Mouse (Mus musculus) lung, embryonic 15.5 days (tissue): ENCODE data around the gene Spock1. TPM values are rescaled to one million over a fixed set of nuclear protein-coding genes. Genes with fewer than 3 reads are reported as not detected.
"Not testable (repeated sequence)": the region's sequence is repeated elsewhere in the genome, so short reads cannot be mapped to it uniquely, and the experiment has no call there.

Source experiments
- ATAC-seq: fragments of 200-750 bp; cut with Nextera tagmentation; 2 replicates; pipeline ENCODE4 v1.8.0; 2017; ENCODE audit warnings: moderate number of reproducible peaks, borderline replicate concordance; ENCODE audit not compliant: low FRiP score, low TSS enrichment; ENCODE audit errors: extremely low read depth
- H3K27ac ChIP-seq: fragments of 300-500 bp; sonication (generic); 2 replicates; pipeline ENCODE4 v1.5.1; 2015; ENCODE audit warnings: moderate library complexity, mild to moderate bottlenecking, inconsistent platforms
- H3K27me3 ChIP-seq: fragments of 300-500 bp; sonication (generic); 2 replicates; pipeline ENCODE4 v1.6.1; 2015; ENCODE audit warnings: inconsistent platforms
- H3K36me3 ChIP-seq: fragments of 300-500 bp; sonication (generic); 2 replicates; pipeline ENCODE4 v1.6.1; 2015; ENCODE audit warnings: inconsistent platforms
- H3K4me1 ChIP-seq: fragments of 300-500 bp; sonication (generic); 2 replicates; pipeline ENCODE4 v1.6.1; 2015; ENCODE audit warnings: inconsistent platforms
- H3K4me2 ChIP-seq: fragments of 300-500 bp; sonication (generic); 2 replicates; pipeline ENCODE4 v1.6.1; 2015; ENCODE audit warnings: inconsistent platforms, mild to moderate bottlenecking, moderate library complexity
- H3K4me3 ChIP-seq: fragments of 300-500 bp; sonication (generic); 2 replicates; pipeline ENCODE4 v1.5.1; 2015; ENCODE audit warnings: mild to moderate bottlenecking, inconsistent platforms
- H3K9ac ChIP-seq: fragments of 300-500 bp; sonication (generic); 2 replicates; pipeline ENCODE4 v1.6.1; 2015; ENCODE audit warnings: inconsistent platforms
- H3K9me3 ChIP-seq: fragments of 300-500 bp; sonication (generic); 2 replicates; pipeline ENCODE4 v1.6.1; 2016; ENCODE audit warnings: inconsistent platforms
- WGBS: fragments of 180-500 bp; shearing (Covaris S2); methylation state at CpG from one replicate; pipeline ENCODE4 v1.1.7; 2015; 5-methylcytosine and 5-hydroxymethylcytosine counted together
- polyA plus RNA-seq: library from polyadenylated mRNA; unstranded; fragments of >200 nt; fragmentation: Nextera tagmentation; extraction: Ambion mirVana; gene quantifications from 2 replicates; pipeline ENCODE4 v1.2.1, GENCODE M21; 2015

The Spock1 gene
- polyA plus RNA-seq, 1 experiment from 2014 or later, result 0.32 TPM

DNA sequence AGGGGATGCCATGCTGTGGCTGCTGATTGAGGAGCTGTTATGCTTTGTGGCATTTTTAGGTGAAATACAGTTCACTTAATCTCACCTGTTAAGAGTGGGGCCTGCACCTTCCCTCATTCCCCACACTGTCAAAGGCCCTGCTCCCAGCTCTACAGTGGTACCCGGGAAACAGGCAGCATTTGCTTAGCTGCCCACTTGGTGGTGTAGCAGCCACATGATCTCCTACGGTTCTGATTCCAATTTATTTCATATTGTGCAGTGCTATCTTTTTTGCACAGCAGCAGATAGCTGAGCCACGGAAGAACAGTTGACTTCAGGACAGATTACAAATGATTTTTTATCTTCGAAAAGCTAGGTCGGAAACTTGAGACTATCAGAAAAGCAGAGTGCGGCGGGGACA is 406.6 kb downstream of the Spock1 start:
- no peak overlapping the region for H3K4me3 ChIP-seq
- no peaks in the 10 kb centered on the region for H3K36me3 ChIP-seq
- 71% methylated on average over 7 of the region's 7 CpGs for WGBS
- no peak overlapping the region for H3K9ac ChIP-seq
- H3K4me1 ChIP-seq, result no peaks in the 10 kb centered on the region
- ATAC-seq, result no peak
- no peak overlapping the region for H3K4me2 ChIP-seq
- H3K27ac ChIP-seq, result no peak overlapping the region
- no peaks in the 10 kb centered on the region for H3K9me3 ChIP-seq
- H3K27me3 ChIP-seq, result no peaks in the 10 kb centered on the region

DNA sequence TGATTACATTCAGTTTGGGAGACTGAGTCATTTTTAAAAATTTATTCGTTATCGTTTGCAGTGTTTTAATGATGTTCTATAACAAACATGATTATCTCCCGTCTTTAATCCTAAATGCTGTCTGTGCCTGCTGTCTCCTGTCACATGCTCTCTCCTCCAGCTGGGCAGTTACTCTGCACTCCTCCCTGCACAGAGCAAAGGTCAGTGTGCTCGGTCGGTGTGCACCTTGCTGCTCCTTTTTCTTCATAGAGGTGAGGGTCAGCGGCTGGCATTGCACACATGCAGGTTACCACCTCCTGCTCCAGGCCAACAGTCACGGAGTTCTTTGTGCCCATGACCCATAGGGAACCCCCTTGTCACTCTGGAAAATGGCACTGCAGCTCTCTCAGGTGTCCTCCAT is 411.4 kb downstream of the Spock1 start:
- Histone ChIP-seq H3K27ac (no peak overlapping the region), H3K4me1 (no peaks in the 10 kb centered on the region), H3K9me3 (no peaks in the 10 kb centered on the region), H3K4me3 (no peak overlapping the region), H3K9ac (no peak overlapping the region), H3K4me2 (no peak overlapping the region), H3K27me3 (no peaks in the 10 kb centered on the region), H3K36me3 (no peaks in the 10 kb centered on the region)
- ATAC-seq, result no peak
- whole genome bisulfite sequencing, result 53% methylated on average over 7 of the region's 7 CpGs

DNA sequence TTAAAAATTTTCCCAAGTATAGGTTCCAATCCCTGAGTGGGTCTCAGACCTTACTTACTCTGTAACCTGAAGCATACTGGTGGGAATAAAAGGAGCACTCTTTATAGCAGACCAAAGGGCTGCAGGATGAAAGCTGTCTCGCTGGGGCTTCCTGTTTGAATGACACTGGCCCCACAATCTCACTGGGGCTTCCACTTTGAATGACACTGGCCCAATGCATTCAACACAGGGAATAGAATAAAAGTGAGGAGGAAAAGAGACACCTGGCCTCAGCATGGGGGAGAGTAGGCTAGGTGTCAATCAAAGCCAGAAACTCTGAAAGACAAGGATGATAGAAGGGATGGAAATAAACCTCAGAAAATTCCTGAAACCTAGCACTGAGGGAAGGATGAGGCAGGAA is 413.3 kb downstream of the Spock1 start:
- Histone ChIP-seq H3K4me3 (no peak overlapping the region), H3K36me3 (no peaks in the 10 kb centered on the region), H3K27me3 (no peaks in the 10 kb centered on the region), H3K27ac (no peak overlapping the region), H3K4me1 (no peaks in the 10 kb centered on the region), H3K9ac (no peak overlapping the region), H3K9me3 (no peaks in the 10 kb centered on the region), H3K4me2 (no peak overlapping the region)
- no peak for ATAC-seq
- 45% methylated on average over 1 of the region's 1 CpGs for WGBS

DNA sequence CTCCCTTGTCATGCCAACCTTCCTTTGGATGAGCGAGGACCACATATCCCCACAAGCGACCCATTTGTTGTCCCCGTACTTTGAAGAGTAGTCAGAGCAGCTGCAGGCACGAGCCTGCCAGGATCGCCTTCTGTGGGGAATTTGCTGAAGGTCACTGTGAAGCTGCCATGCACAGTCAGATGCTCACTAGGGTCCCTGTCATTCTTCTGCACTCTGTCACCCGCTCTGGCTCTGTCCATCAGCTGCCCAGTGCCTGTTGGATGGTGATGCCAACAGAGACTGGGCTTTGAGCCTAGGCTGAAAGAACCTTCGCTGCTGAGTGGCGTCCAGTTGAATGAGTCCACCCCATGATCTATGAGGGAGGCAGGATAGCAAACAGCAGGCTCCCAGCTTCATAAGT is 419.2 kb downstream of the Spock1 start:
- WGBS, result 85% methylated on average over 8 of the region's 8 CpGs
- Histone ChIP-seq H3K4me2 (no peak overlapping the region), H3K4me1 (no peaks in the 10 kb centered on the region), H3K9me3 (no peaks in the 10 kb centered on the region), H3K36me3 (no peaks in the 10 kb centered on the region), H3K27me3 (no peaks in the 10 kb centered on the region), H3K4me3 (no peak overlapping the region), H3K27ac (no peak overlapping the region), H3K9ac (no peak overlapping the region)
- no peak for ATAC-seq

DNA sequence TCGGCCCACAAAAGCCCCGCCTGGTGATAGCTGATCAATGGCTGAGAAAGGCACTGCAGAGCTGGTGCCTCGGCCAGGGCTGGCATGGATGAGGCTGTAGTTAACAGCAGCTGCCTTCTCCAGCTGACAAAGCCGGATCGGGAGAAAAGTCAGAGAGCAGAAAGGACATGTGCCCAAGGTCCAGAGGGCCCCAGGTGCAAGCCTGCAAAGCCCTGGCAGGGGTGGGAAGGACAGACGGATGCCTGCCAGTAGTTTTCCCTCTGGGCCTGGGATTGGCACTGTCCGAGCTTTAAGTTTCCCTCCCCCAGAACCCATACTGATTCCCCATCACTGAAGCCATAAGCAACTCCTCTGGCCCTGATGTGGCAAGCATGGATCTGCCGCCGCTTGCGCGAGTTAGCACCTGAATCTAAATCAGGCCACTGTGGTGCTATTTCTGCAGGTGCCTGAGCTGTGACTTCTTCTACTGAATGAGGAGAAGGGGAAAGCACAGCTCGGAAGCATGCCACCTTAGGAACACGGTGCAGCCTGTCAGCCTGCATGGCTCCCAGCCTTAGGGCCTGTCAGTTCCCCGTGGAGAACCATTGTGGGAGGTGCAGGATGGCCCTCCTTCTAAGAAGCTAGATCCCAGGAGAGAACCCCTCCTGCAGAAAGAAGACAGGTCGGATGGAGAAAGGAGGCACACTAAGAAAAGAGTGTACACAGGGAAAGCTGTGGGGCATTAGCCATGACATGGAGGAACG is 423.5 kb downstream of the Spock1 start:
- Histone ChIP-seq H3K4me3 (no peak overlapping the region), H3K36me3 (no peaks in the 10 kb centered on the region), H3K4me1 (no peaks in the 10 kb centered on the region), H3K4me2 (no peak overlapping the region), H3K27me3 (no peaks in the 10 kb centered on the region), H3K9me3 (no peaks in the 10 kb centered on the region), H3K27ac (no peak overlapping the region), H3K9ac (no peak overlapping the region)
- WGBS, result 80% methylated on average over 16 of the region's 16 CpGs
- no peak for ATAC-seq

DNA sequence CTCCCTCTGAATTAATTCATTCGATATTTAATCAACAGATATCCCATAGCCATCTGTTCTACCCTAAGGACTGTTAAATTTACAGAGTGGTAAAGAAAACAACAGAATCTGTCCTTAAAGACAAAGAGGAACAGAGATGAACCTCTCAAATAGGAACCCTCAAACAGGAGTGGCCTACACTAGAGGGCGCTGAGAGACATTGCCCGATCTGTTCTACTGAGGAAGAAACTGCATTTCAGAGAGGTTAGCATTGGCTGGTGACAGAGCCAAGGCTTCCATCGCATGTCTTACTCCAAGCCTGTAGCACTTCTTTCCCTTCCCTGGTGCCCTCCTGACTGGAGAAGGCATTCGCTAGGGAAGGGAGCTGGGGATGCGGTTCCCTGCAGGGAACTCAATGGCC is 431.4 kb downstream of the Spock1 start:
- Histone ChIP-seq H3K27me3 (no peaks in the 10 kb centered on the region), H3K4me3 (no peak overlapping the region), H3K36me3 (no peaks in the 10 kb centered on the region), H3K4me2 (no peak overlapping the region), H3K27ac (no peak overlapping the region), H3K9me3 (no peaks in the 10 kb centered on the region), H3K4me1 (no peaks in the 10 kb centered on the region), H3K9ac (no peak overlapping the region)
- no peak for ATAC-seq
- WGBS, result 21% methylated on average over 6 of the region's 6 CpGs

DNA sequence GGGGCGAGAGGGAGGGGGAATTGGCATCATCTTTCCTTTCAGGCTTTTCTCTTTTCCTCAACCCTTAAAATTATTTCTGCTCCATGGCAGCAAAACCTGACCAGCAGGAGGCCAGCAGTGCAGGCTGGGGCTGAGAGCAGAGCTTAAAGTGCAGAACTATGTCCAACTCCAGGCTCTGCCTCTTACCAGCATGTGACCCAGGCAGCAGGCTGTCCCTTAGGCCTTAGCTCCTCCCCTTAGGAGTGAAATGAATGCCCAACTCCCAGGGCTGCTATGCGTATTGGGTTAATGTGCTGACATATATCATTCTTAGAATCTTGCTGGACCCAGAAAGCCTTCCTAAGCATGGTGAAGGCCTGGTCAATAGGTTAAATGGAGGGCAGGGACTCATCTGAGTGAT is 434.1 kb downstream of the Spock1 start:
- Histone ChIP-seq H3K4me1 (no peaks in the 10 kb centered on the region), H3K27me3 (no peaks in the 10 kb centered on the region), H3K9ac (no peak overlapping the region), H3K36me3 (no peaks in the 10 kb centered on the region), H3K9me3 (no peaks in the 10 kb centered on the region), H3K27ac (no peak overlapping the region), H3K4me2 (no peak overlapping the region), H3K4me3 (no peak overlapping the region)
- no peak for ATAC-seq
- 66% methylated on average over 2 of the region's 2 CpGs for WGBS

DNA sequence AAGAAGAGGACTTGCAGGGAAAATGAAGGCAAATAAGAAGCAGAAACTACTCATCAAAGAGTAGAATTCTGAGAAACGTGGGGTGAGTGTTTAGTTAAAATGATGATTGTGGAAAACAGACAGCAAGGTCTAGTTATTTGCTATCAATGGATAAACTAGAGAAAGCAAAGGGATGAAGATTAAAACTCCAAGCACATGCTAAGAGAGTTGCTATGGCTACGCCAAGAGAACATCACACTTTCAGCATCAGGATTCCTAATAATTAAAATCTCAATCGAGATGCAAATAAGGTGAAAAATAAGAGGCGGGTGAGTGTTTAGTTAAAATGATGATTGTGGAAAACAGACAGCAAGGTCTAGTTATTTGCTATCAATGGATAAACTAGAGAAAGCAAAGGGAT is 437.2 kb downstream of the Spock1 start:
- H3K36me3 ChIP-seq, H3K4me3 ChIP-seq, H3K4me1 ChIP-seq, H3K4me2 ChIP-seq, H3K9ac ChIP-seq, H3K27ac ChIP-seq, ATAC-seq, H3K27me3 ChIP-seq, H3K9me3 ChIP-seq: not testable (repeated sequence)
- 78% methylated on average over 4 of the region's 4 CpGs for WGBS

DNA sequence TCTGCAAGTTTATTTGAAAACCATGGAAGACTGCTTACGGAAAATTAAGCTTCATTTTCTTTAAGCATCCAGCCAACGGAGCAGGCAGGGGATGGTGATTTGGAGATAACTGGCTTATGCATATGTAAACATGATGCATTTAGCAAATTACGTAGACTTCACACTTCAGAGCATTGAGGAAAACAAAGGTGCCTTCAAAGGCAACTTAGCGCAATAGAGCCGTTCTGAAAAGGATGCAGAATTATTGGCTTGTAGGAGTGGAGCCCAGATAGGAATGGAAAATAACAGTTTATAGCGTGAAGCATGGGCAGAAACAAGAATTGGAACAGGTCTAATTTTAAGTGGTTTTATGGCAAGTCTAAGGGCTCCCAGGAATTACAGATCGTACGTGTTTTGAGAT is 448.2 kb downstream of the Spock1 start:
- WGBS, result 76% methylated on average over 8 of the region's 8 CpGs

DNA sequence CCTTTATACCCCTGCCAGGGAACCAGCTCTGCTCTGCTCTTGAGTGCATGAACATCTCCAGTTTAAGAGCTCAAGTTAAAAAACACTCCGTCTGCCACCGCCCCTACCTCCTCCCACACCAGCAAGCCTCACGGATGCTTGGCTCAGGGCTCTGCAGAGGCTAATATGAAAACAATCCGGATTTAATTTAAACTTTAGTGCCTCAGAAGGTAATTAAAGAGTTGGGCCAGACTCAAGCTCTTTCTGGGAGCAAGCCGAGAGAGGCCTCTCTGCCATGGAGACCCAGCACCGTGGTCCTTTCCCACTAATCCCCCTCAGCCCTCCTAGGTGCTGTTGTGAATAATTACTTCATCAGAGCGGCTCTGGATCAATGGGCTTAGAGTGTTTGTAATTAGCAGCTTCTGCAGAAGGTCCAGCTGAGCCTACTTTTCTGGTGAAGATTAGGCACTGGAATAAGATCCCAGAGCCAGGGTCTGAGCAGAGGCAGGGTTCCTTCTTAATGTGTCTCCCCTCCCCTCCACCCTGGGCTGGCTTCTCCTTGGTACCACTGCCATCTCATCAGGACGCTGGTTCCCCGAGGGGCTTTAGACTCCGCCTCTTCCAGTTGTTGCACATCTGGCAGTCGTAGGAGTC is 457.8 kb downstream of the Spock1 start:
- 33% methylated on average over 11 of the region's 11 CpGs for WGBS
- Histone ChIP-seq H3K9ac (no peak overlapping the region), H3K4me2 (no peak overlapping the region), H3K4me1 (no peaks in the 10 kb centered on the region), H3K4me3 (no peak overlapping the region), H3K9me3 (no peaks in the 10 kb centered on the region), H3K27me3 (no peaks in the 10 kb centered on the region), H3K27ac (no peak overlapping the region), H3K36me3 (no peaks in the 10 kb centered on the region)
- ATAC-seq, result no peak

More for the DNA sequence above, 448.2 kb downstream of the Spock1 start:
- H3K27ac ChIP-seq, result no peak overlapping the region
- no peak for ATAC-seq
- H3K9ac ChIP-seq, result no peak overlapping the region
- H3K36me3 ChIP-seq, result no peaks in the 10 kb centered on the region
- no peaks in the 10 kb centered on the region for H3K9me3 ChIP-seq
- H3K27me3 ChIP-seq, result no peaks in the 10 kb centered on the region
- H3K4me2 ChIP-seq, result no peak overlapping the region
- H3K4me1 ChIP-seq, result no peaks in the 10 kb centered on the region
- H3K4me3 ChIP-seq, result no peak overlapping the region

DNA sequence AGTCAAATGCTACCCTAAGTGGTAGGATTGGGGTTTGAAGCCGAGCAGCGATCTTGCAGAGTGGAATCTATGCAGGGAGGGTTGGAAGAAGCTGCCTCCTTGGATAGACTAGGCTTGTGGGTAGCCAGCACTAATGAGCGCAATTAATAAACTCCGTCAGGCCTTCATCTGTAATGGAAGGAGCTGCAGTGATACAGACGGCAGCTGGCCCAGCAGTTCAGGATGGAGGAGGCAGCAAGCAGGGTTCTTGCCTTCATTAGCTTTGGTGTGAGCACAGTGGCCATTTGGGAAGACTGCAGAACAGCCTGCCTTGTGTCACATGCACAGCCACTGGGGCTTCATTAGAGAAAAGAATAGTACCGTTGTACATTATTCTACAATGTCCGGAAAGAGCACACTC is 459.2 kb downstream of the Spock1 start:
- Histone ChIP-seq H3K27me3 (no peaks in the 10 kb centered on the region), H3K4me3 (no peak overlapping the region), H3K36me3 (no peaks in the 10 kb centered on the region), H3K27ac (no peak overlapping the region), H3K9me3 (no peaks in the 10 kb centered on the region), H3K4me1 (no peaks in the 10 kb centered on the region), H3K9ac (no peak overlapping the region), H3K4me2 (no peak overlapping the region)
- WGBS, result 84% methylated on average over 7 of the region's 7 CpGs
- no peak for ATAC-seq

DNA sequence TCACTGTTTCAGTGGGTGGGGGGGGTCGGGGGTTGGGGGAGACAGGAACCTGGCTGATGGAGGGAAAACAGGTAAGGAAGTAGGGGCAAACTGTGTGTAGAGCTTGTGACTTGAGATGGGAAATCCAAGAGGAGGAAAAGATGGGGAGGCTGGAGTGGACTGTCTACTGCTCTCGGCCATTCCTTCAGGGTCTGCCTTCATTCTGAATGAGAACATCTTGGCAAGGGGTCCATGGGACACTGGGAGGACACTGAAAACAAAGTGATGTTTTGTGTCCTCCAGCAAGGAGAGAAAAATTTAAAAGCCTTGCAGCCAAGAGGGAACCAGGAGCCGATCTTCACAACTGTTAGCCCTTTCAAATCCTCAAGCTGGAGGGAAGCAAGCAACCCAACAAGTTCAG is 463.2 kb downstream of the Spock1 start:
- ATAC-seq, result no peak
- Histone ChIP-seq H3K4me2 (no peak overlapping the region), H3K27me3 (no peaks in the 10 kb centered on the region), H3K9ac (no peak overlapping the region), H3K9me3 (no peaks in the 10 kb centered on the region), H3K36me3 (no peaks in the 10 kb centered on the region), H3K4me1 (no peaks in the 10 kb centered on the region), H3K4me3 (no peak overlapping the region), H3K27ac (no peak overlapping the region)
- WGBS, result 75% methylated on average over 3 of the region's 3 CpGs
